Comparison of ENCODE assay signal across 7 mouse cellular contexts in the genomic region with DNA sequence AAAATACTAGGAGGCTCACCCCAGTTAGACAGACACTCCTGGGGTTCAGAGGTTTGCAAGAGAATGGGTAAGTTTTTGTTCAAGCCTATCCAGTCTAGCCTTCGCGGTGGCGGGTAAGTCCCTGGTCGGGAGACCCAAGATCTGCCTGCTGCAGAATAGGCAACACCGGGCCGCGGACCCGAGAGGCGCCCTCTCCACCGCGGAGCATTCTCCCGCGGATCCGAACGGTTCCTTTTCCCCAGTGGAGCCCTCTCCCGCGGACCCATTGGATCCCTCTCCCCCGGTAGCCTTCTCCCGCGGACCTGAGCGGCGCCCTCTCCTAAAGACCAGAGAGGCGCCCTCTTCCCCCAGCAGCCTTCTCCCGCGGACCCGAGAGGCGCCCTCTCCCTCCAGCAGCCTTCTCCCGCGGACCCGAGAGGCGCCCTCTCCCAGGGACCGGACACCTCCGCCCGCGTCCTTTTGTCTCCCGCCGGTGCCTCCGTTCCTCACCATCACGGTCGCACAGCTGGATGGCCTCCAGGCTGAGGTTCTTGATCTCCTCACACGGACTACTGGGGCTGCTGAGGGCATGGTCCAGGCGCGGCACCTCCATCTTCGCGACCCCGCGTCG. TPM values are rescaled to one million over a fixed set of nuclear protein-coding genes. Genes with fewer than 3 reads are reported as not detected.
DNase-seq lines count a peak whose midpoint lies in the region; ATAC-seq and TF ChIP-seq lines count a peak whose summit lies in the region.

No protein-coding gene starts in this region.

- H3K27ac ChIP-seq in ES-Bruce4 (ENCODE audit: insufficient read depth, low read length) = peak overlapping the region; percentile 42; the same call in 1 of the 2 replicates
- H3K27ac ChIP-seq in embryonic facial prominence, embryonic 15.5 days (replicated peaks) = no peak overlapping the region
- peak overlapping the region; percentile 99 for H3K27ac ChIP-seq in hindbrain, embryonic 13.5 days
- H3K27ac ChIP-seq in left cerebral cortex, adult 2 months = peak overlapping the region; percentile 97
- H3K27ac ChIP-seq in midbrain, embryonic 12.5 days (replicated peaks) = peak overlapping the region; percentile 89
- no peak overlapping the region for H3K27ac ChIP-seq in stomach, embryonic 16.5 days (ENCODE audit: low read length)

- peak overlapping the region; percentile 73 for H3K9ac ChIP-seq in ES-Bruce4 (ENCODE audit: low read depth, poor library complexity, severe bottlenecking)
- no peak overlapping the region for H3K9ac ChIP-seq in embryonic facial prominence, embryonic 15.5 days
- peak overlapping the region; percentile 95 for H3K9ac ChIP-seq in hindbrain, embryonic 13.5 days
- H3K9ac ChIP-seq in midbrain, embryonic 12.5 days (replicated peaks) = peak overlapping the region; percentile 75
- peak overlapping the region; percentile 39; the same call in 1 of the 2 replicates for H3K9ac ChIP-seq in stomach, embryonic 16.5 days (ENCODE audit: low read length)

- H3K4me3 ChIP-seq in ES-Bruce4 (ENCODE audit: low read depth, low read length) = peak overlapping the region; percentile 70
- peak overlapping the region; percentile 68 for H3K4me3 ChIP-seq in embryonic facial prominence, embryonic 15.5 days (replicated peaks)
- H3K4me3 ChIP-seq in hindbrain, embryonic 13.5 days = peak overlapping the region; percentile 85
- H3K4me3 ChIP-seq in left cerebral cortex, adult 2 months = peak overlapping the region; percentile 95
- peak overlapping the region; percentile 73 for H3K4me3 ChIP-seq in midbrain, embryonic 12.5 days
- H3K4me3 ChIP-seq in stomach, embryonic 16.5 days (replicated peaks; ENCODE audit: low read length) = peak overlapping the region; percentile 64

- no peaks in the 10 kb centered on the region for H3K4me1 ChIP-seq in ES-Bruce4 (ENCODE audit: control insufficient read depth, insufficient read depth, low read length)
- peaks cover 19% of the 10 kb centered on the region for H3K4me1 ChIP-seq in embryonic facial prominence, embryonic 15.5 days
- peaks cover 24% of the 10 kb centered on the region for H3K4me1 ChIP-seq in hindbrain, embryonic 13.5 days (replicated peaks)
- peaks cover 7% of the 10 kb centered on the region; the same call in 1 of the 2 replicates for H3K4me1 ChIP-seq in midbrain, embryonic 12.5 days
- H3K4me1 ChIP-seq in stomach, embryonic 16.5 days (ENCODE audit: control insufficient read depth, insufficient read depth, low read length) = peaks cover 9% of the 10 kb centered on the region; the same call in 1 of the 2 replicates

- no peaks in the 10 kb centered on the region for H3K27me3 ChIP-seq in ES-Bruce4 (ENCODE audit: control insufficient read depth, insufficient read depth, low read length, poor library complexity, severe bottlenecking)
- peaks cover 26% of the 10 kb centered on the region for H3K27me3 ChIP-seq in embryonic facial prominence, embryonic 15.5 days
- H3K27me3 ChIP-seq in hindbrain, embryonic 13.5 days = no peaks in the 10 kb centered on the region
- peaks cover 12% of the 10 kb centered on the region for H3K27me3 ChIP-seq in midbrain, embryonic 12.5 days
- peaks cover 22% of the 10 kb centered on the region for H3K27me3 ChIP-seq in stomach, embryonic 16.5 days (ENCODE audit: control insufficient read depth, insufficient read depth, low read length)

- peak overlapping the region; percentile 99 for H3K4me2 ChIP-seq in embryonic facial prominence, embryonic 15.5 days (replicated peaks)
- peak overlapping the region; percentile 79 for H3K4me2 ChIP-seq in hindbrain, embryonic 13.5 days
- H3K4me2 ChIP-seq in midbrain, embryonic 12.5 days (replicated peaks) = peak overlapping the region; percentile 89
- peak overlapping the region; percentile 99 for H3K4me2 ChIP-seq in stomach, embryonic 16.5 days (ENCODE audit: low read depth, low read length)

- no peaks in the 10 kb centered on the region for H3K36me3 ChIP-seq in ES-Bruce4 (ENCODE audit: control insufficient read depth, insufficient read depth, low read length, poor library complexity, severe bottlenecking)
- H3K36me3 ChIP-seq in embryonic facial prominence, embryonic 15.5 days = no peaks in the 10 kb centered on the region
- no peaks in the 10 kb centered on the region for H3K36me3 ChIP-seq in hindbrain, embryonic 13.5 days
- H3K36me3 ChIP-seq in midbrain, embryonic 12.5 days = no peaks in the 10 kb centered on the region
- no peaks in the 10 kb centered on the region for H3K36me3 ChIP-seq in stomach, embryonic 16.5 days (ENCODE audit: control insufficient read depth, insufficient read depth, low read length)

- TF ChIP-seq POLR2A in ES-Bruce4 (IDR thresholded peaks at IDR 0.05; ENCODE audit: insufficient read depth, low read length) = no peak

- WGBS in embryonic facial prominence, embryonic 15.5 days = 1% methylated on average over 46 of the region's 48 CpGs
- WGBS in hindbrain, embryonic 13.5 days = under 1% methylated on average over 47 of the region's 48 CpGs
- under 1% methylated on average over 46 of the region's 48 CpGs for WGBS in midbrain, embryonic 12.5 days
- WGBS in stomach, embryonic 16.5 days = under 1% methylated on average over 48 of the region's 48 CpGs

- no peak for TF ChIP-seq EP300 in ES-Bruce4 (IDR thresholded peaks at IDR 0.05; ENCODE audit: insufficient read depth, low read depth, low read length)

- peak; percentile 78 for DNase-seq in Muller cell, postnatal 12 days (ENCODE audit: inconsistent ontology term)
- peak in 1 of 2 experiments; percentile 61 for DNase-seq in left cerebral cortex, adult 2 months (ENCODE audit: extremely low spot score in 1 of 2, low spot score in 2 of 2)

- ATAC-seq in embryonic facial prominence, embryonic 15.5 days (ENCODE audit: insufficient number of reproducible peaks, low FRiP score, low TSS enrichment, low read depth) = peak; percentile 27
- peak; percentile 74 for ATAC-seq in hindbrain, embryonic 13.5 days (ENCODE audit: low FRiP score)
- ATAC-seq in midbrain, embryonic 12.5 days (ENCODE audit: low FRiP score, low read depth) = peak; percentile 73
- peak; percentile 30; the same call in 1 of the 2 replicates for ATAC-seq in stomach, embryonic 16.5 days (ENCODE audit: insufficient read depth, low FRiP score)

- H3K9me3 ChIP-seq in ES-Bruce4 (replicated peaks; ENCODE audit: control insufficient read depth, insufficient read depth, low read length, poor library complexity, severe bottlenecking) = no peaks in the 10 kb centered on the region
- no peaks in the 10 kb centered on the region for H3K9me3 ChIP-seq in embryonic facial prominence, embryonic 15.5 days (replicated peaks)
- no peaks in the 10 kb centered on the region for H3K9me3 ChIP-seq in hindbrain, embryonic 13.5 days
- no peaks in the 10 kb centered on the region for H3K9me3 ChIP-seq in midbrain, embryonic 12.5 days
- no peaks in the 10 kb centered on the region for H3K9me3 ChIP-seq in stomach, embryonic 16.5 days (replicated peaks; ENCODE audit: control insufficient read depth, low read length)

- intact Hi-C loops in left cerebral cortex, adult 2 months (cut with DNase I) = loop anchor here (1.0 to 10.0 kb wide), 5 partner anchors 50 to 616 kb away; no protein-coding TSS in a partner anchor

- TF ChIP-seq CTCF in ES-Bruce4 (IDR thresholded peaks at IDR 0.05; ENCODE audit: low read depth, low read length) = no peak
- no peak; the same call in 1 of the 2 replicates for TF ChIP-seq CTCF in left cerebral cortex, adult 2 months (IDR thresholded peaks at IDR 0.05)

RNA-seq across cellular contexts. Expression of gene Phyhipl, which starts 57.1 kb away (rescaled TPM):
- polyA plus RNA-seq in ES-Bruce4 (2011; ENCODE audit: insufficient read depth, insufficient read length, low read depth, missing spikeins) = 4.8 and 6.2 TPM in 2 replicates
- 4.0 and 4.5 TPM in 2 replicates for polyA plus RNA-seq in embryonic facial prominence, embryonic 15.5 days (2015; fragmentation: Nextera tagmentation; extraction: Ambion mirVana)
- 252 and 264 TPM in 2 replicates for polyA plus RNA-seq in hindbrain, embryonic 13.5 days (2015; fragmentation: Nextera tagmentation; extraction: Ambion mirVana)
- 100 to 1,000 TPM; 212 to 221 TPM for total RNA-seq in left cerebral cortex, adult 2 months (2021)
- 64.7 and 68.0 TPM in 2 replicates for polyA plus RNA-seq in midbrain, embryonic 12.5 days (2016; fragmentation: Nextera tagmentation; extraction: Ambion mirVana)
- polyA plus RNA-seq in stomach, embryonic 16.5 days (2015; fragmentation: Nextera tagmentation; extraction: Ambion mirVana) = 2.8 and 3.2 TPM in 2 replicates

Comparison
In these comparisons a context has a peak if more than half of its experiments do, and no peak if none do; other contexts are left out.
1. H3K27ac ChIP-seq: peak in ES-Bruce4 (single experiment), hindbrain, embryonic 13.5 days (single experiment), left cerebral cortex, adult 2 months (single experiment) and midbrain, embryonic 12.5 days (single experiment); none in embryonic facial prominence, embryonic 15.5 days (single experiment) and stomach, embryonic 16.5 days (single experiment).
2. Peak in every context shown above with its lines, with median percentiles within 50 percentile points of each other: H3K4me3 ChIP-seq, ATAC-seq and H3K4me2 ChIP-seq.